Mouse (Mus musculus) intestine, postnatal 0 days (tissue): ENCODE measurements around the gene Pak6. TPM values are rescaled to one million over a fixed set of nuclear protein-coding genes. Genes with fewer than 3 reads are reported as not detected.

Source experiments
- ATAC-seq: fragments of 200-750 bp; cut with Nextera tagmentation; 2 replicates; pipeline ENCODE4 v1.8.0; 2017; ENCODE audit warnings: mild to moderate bottlenecking, moderate TSS enrichment, moderate library complexity
- H3K27ac ChIP-seq: fragments of 300-500 bp; sonication (generic); 2 replicates; pipeline ENCODE4 v1.5.1; 2014; ENCODE audit warnings: mild to moderate bottlenecking, low read depth, low read length, moderate library complexity
- H3K27me3 ChIP-seq: fragments of 300-500 bp; sonication (generic); replicated peaks from 2 replicates; pipeline ENCODE4 v1.6.1; 2014; ENCODE audit warnings: low read length, mixed read lengths; ENCODE audit not compliant: control insufficient read depth, insufficient read depth
- H3K36me3 ChIP-seq: fragments of 300-500 bp; sonication (generic); 2 replicates; pipeline ENCODE4 v1.6.1; 2014; ENCODE audit warnings: mild to moderate bottlenecking, moderate library complexity; ENCODE audit not compliant: control insufficient read depth, insufficient read depth
- H3K4me1 ChIP-seq: fragments of 300-500 bp; sonication (generic); replicated peaks from 2 replicates; pipeline ENCODE4 v1.6.1; 2014; ENCODE audit warnings: antibody characterized with exemption, low read length, mixed read lengths; ENCODE audit not compliant: control insufficient read depth, insufficient read depth
- H3K4me2 ChIP-seq: fragments of 300-500 bp; sonication (generic); replicated peaks from 2 replicates; pipeline ENCODE4 v1.6.1; 2014; ENCODE audit warnings: low read depth, mild to moderate bottlenecking, moderate library complexity
- H3K4me3 ChIP-seq: fragments of 300-500 bp; sonication (generic); 2 replicates; pipeline ENCODE4 v1.5.1; 2014; ENCODE audit warnings: low read depth, low read length
- H3K9ac ChIP-seq: fragments of 300-500 bp; sonication (generic); 2 replicates; pipeline ENCODE4 v1.6.1; 2014; ENCODE audit warnings: mild to moderate bottlenecking, low read depth, low read length
- H3K9me3 ChIP-seq: fragments of 300-500 bp; sonication (generic); 2 replicates; pipeline ENCODE4 v1.6.1; 2016; ENCODE audit warnings: mixed run types; ENCODE audit not compliant: control insufficient read depth
- CTCF ChIP-seq: sonication (generic); IDR thresholded peaks from 2 replicates; pipeline ENCODE4 v1.5.1; 2016; ENCODE audit warnings: low read depth, mild to moderate bottlenecking, control low read depth, antibody characterized with exemption, moderate library complexity
- WGBS: fragments of 180-500 bp; shearing (Covaris S2); extraction: QIAGEN DNeasy Blood & Tissue Kit; methylation state at CpG from one replicate; pipeline ENCODE4 v1.1.7; 2014; 5-methylcytosine and 5-hydroxymethylcytosine counted together
- polyA plus RNA-seq: library from polyadenylated mRNA; unstranded; fragments of >200 nt; fragmentation: Nextera tagmentation; extraction: Ambion mirVana; gene quantifications from 2 replicates; pipeline ENCODE4 v1.2.1, GENCODE M21; 2015

The Pak6 gene
- polyA plus RNA-seq, 1 experiment from 2014 or later: 0.90 TPM

- Histone ChIP-seq H3K27ac (no peak overlapping the region), H3K9me3 (no peaks in the 10 kb centered on the region), H3K27me3 (no peaks in the 10 kb centered on the region), H3K4me1 (peaks cover 27% of the 10 kb centered on the region), H3K4me3 (peak overlapping the region; percentile 21; the same call in 1 of the 2 replicates), H3K36me3 (no peaks in the 10 kb centered on the region), H3K4me2 (peak overlapping the region; percentile 63), H3K9ac (no peak overlapping the region)
- no peak for ATAC-seq
- 1% methylated on average over 4 of the region's 4 CpGs for WGBS
- no peak for TF ChIP-seq CTCF
Measured at GRCm38 (mm10) chr2:118659998-118660452, 3.1 kb upstream of the Pak6 start.

GRCm38 (mm10) chr2:118661891-118662290 is 1.2 kb upstream of the Pak6 start:
- 39% methylated on average over 9 of the region's 9 CpGs for WGBS
- peak; percentile 40; the same call in 1 of the 2 replicates for ATAC-seq

GRCm38 (mm10) chr2:118663804-118664766 is 982 bp downstream of the Pak6 start:
- 0 out of 2 replicates have a peak overlapping the region, but pooled peaks have one; percentile 45 for H3K9ac ChIP-seq
- H3K4me1 ChIP-seq: peaks cover 12% of the 10 kb centered on the region
- 52% methylated on average over 19 of the region's 19 CpGs for WGBS
- H3K4me3 ChIP-seq: peak overlapping the region; percentile 35
- TF ChIP-seq CTCF: peak; percentile 46
- no peak overlapping the region for H3K27ac ChIP-seq
- peak; percentile 56; the same call in 1 of the 2 replicates for ATAC-seq
- H3K36me3 ChIP-seq: no peaks in the 10 kb centered on the region
- H3K27me3 ChIP-seq: no peaks in the 10 kb centered on the region
- H3K9me3 ChIP-seq: no peaks in the 10 kb centered on the region
- H3K4me2 ChIP-seq: peak overlapping the region; percentile 78

More at GRCm38 (mm10) chr2:118661891-118662290, 1.2 kb upstream of the Pak6 start:
- H3K36me3 ChIP-seq: no peaks in the 10 kb centered on the region
- H3K4me2 ChIP-seq: no peak overlapping the region
- H3K27me3 ChIP-seq: no peaks in the 10 kb centered on the region
- H3K9ac ChIP-seq: no peak overlapping the region
- peaks cover 20% of the 10 kb centered on the region for H3K4me1 ChIP-seq
- no peak overlapping the region for H3K27ac ChIP-seq
- no peak for TF ChIP-seq CTCF
- H3K4me3 ChIP-seq: no peak overlapping the region
- no peaks in the 10 kb centered on the region for H3K9me3 ChIP-seq

- no peak for TF ChIP-seq CTCF
- no peak overlapping the region for H3K9ac ChIP-seq
- no peak overlapping the region for H3K4me3 ChIP-seq
- 0 out of 2 replicates have a peak, but pooled peaks cover 4% of the 10 kb centered on the region for H3K4me1 ChIP-seq
- no peak overlapping the region for H3K27ac ChIP-seq
- no peaks in the 10 kb centered on the region for H3K9me3 ChIP-seq
- H3K4me2 ChIP-seq: no peak overlapping the region
- WGBS: 67% methylated on average over 3 of the region's 3 CpGs
- H3K27me3 ChIP-seq: no peaks in the 10 kb centered on the region
- H3K36me3 ChIP-seq: no peaks in the 10 kb centered on the region
- no peak for ATAC-seq
Measured at GRCm38 (mm10) chr2:118664975-118665516, 1.9 kb downstream of the Pak6 start.

GRCm38 (mm10) chr2:118665616-118666015 is 2.5 kb downstream of the Pak6 start:
- WGBS: 96% methylated on average over 4 of the region's 4 CpGs
- H3K9me3 ChIP-seq: no peaks in the 10 kb centered on the region
- H3K9ac ChIP-seq: no peak overlapping the region
- no peaks in the 10 kb centered on the region for H3K27me3 ChIP-seq
- H3K36me3 ChIP-seq: no peaks in the 10 kb centered on the region
- no peak overlapping the region for H3K4me2 ChIP-seq
- no peak for TF ChIP-seq CTCF
- 0 out of 2 replicates have a peak, but pooled peaks cover 4% of the 10 kb centered on the region for H3K4me1 ChIP-seq
- H3K27ac ChIP-seq: no peak overlapping the region
- ATAC-seq: no peak
- no peak overlapping the region for H3K4me3 ChIP-seq

- Histone ChIP-seq H3K9me3 (no peaks in the 10 kb centered on the region), H3K27ac (no peak overlapping the region), H3K4me3 (no peak overlapping the region), H3K27me3 (no peaks in the 10 kb centered on the region), H3K4me2 (no peak overlapping the region), H3K4me1 (0 out of 2 replicates have a peak, but pooled peaks cover 4% of the 10 kb centered on the region), H3K36me3 (no peaks in the 10 kb centered on the region), H3K9ac (no peak overlapping the region)
- 36% methylated on average over 5 of the region's 5 CpGs for WGBS
- ATAC-seq: no peak
- no peak for TF ChIP-seq CTCF
Measured at GRCm38 (mm10) chr2:118667181-118667580, 4.1 kb downstream of the Pak6 start.
